Mouse (Mus musculus) brain, embryonic 14.5 days (tissue): ENCODE data around the gene Zfp513.

Experiments
- CTCF ChIP-seq: fragments of 200-500 bp; IDR thresholded peaks from 2 replicates; pipeline ENCODE4 v1.5.1; 2012; ENCODE audit warnings: inconsistent platforms, mild to moderate bottlenecking, moderate library complexity, borderline replicate concordance; ENCODE audit not compliant: insufficient read depth, insufficient read length; ENCODE audit errors: extremely low read depth
- POLR2A ChIP-seq: fragments of 200-500 bp; IDR thresholded peaks from 2 replicates; pipeline ENCODE4 v1.6.1; 2012; ENCODE audit warnings: mild to moderate bottlenecking, inconsistent platforms, borderline replicate concordance; ENCODE audit not compliant: poor library complexity, insufficient read depth, insufficient read length, severe bottlenecking; ENCODE audit errors: extremely low read depth

DNA sequence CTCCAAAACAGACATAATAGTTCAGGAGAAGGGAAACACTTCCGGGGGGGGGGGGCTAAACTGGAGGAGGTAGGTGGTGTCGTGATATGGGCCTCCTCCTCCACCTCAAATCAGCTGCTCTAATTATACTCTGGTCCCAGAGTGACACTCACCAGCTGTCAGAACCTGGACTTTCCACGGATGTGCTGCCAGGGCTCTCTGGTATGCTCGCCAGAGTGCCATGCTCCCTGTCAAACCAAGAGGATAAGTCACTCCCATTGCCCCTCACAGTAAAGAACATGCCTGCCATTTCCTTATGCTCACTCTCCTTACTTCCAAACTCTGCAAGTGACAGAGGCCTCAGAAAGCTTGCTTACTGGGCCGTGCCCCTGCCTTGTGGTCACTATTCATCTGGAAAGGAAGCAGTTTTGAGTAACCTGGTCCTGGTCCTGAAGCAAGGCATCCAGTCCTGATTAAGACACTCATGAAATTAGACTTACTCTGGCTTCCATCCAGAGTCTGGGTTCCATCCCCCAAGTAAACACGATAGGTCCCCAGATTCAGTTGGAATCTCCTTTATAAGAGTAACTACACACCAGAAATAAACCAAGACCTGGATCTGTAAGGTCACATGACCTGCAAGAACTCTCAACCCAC lies 48.5 kb downstream of the Zfp513 start:
- no peak for TF ChIP-seq CTCF
- no peak for TF ChIP-seq POLR2A
